Mouse (Mus musculus) CH12.LX (cell line): Measurements from ENCODE around the gene Klhl8.

Experiments
- BHLHE40 ChIP-seq: IDR thresholded peaks from 2 replicates; pipeline ENCODE4 v1.6.1; 2011; ENCODE audit warnings: mild to moderate bottlenecking, low read depth, low read length, improper control_type of control experiment
- CTCF ChIP-seq, 2 experiments: IDR thresholded peaks in 1 of 2; conservative IDR thresholded peaks in 1 of 2; 2 replicates each; pipeline ENCODE4 v1.5.1; 2011 to 2012; ENCODE audit warnings: low read depth in 2 of 2, low read length in 2 of 2, improper control_type of control experiment in 1 of 2, inconsistent platforms in 1 of 2, mild to moderate bottlenecking in 1 of 2, moderate library complexity in 1 of 2
- ELF1 ChIP-seq: IDR thresholded peaks from 2 replicates; pipeline ENCODE4 v1.6.1; 2014; ENCODE audit warnings: low read depth, mild to moderate bottlenecking, inconsistent platforms, low read length, improper control_type of control experiment
- HCFC1 ChIP-seq: IDR thresholded peaks from 2 replicates; pipeline ENCODE4 v1.6.1; 2012; ENCODE audit warnings: low read depth, mild to moderate bottlenecking, inconsistent platforms, low read length, improper control_type of control experiment
- POLR2A ChIP-seq: IDR thresholded peaks from 2 replicates; pipeline ENCODE4 v1.6.1; 2011; ENCODE audit warnings: low read depth, mild to moderate bottlenecking, improper control_type of control experiment, low read length
- SMC3 ChIP-seq: IDR thresholded peaks from 2 replicates; pipeline ENCODE4 v1.6.1; 2011; ENCODE audit warnings: low read depth, low read length, improper control_type of control experiment
- UBTF ChIP-seq: IDR thresholded peaks from 2 replicates; pipeline ENCODE4 v1.6.1; 2012; ENCODE audit warnings: low read depth, mild to moderate bottlenecking, inconsistent platforms, low read length, improper control_type of control experiment, moderate library complexity
- USF1 ChIP-seq: IDR thresholded peaks from 2 replicates; pipeline ENCODE4 v1.6.1; 2014; ENCODE audit warnings: low read depth, mild to moderate bottlenecking, inconsistent platforms, low read length, improper control_type of control experiment

DNA sequence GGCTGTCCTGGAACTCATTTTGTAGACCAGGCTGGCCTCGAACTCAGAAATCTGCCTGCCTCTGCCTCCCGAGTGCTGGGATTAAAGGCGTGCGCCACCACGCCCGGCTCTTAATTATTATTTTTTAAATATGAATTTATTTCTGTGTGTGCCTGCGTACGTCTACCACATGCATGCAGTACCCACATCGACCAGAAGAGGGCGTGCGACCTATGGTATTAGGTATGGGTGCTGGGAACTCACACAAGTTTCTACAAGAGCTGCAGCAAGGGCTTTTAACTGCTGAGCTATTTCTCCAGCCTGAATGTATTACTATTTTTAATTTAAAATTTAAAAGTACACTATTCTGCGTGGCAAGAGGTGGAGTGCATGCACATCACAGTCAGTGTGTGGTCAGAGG, 15.3 kb upstream of the Klhl8 start:
- TF ChIP-seq ELF1 (no peak), POLR2A (no peak), CTCF (conservative IDR thresholded peaks at IDR 0.05 in 1 of 2, IDR thresholded peaks at IDR 0.05 in 1 of 2; ENCODE audit: low read depth in 2 of 2, low read length in 2 of 2) (peak; percentile 41 to 50; a peak in 3 of 4 replicates), HCFC1 (no peak), UBTF (no peak), SMC3 (no peak), USF1 (no peak), BHLHE40 (no peak)
